Mouse (Mus musculus) kidney, adult 2 months (tissue): Measurements from ENCODE around the gene Mall.

Source experiments
- CTCF ChIP-seq: fragments of 200-500 bp; conservative IDR thresholded peaks from 2 replicates; pipeline ENCODE4 v1.5.1; 2011; ENCODE audit warnings: low read depth, mild to moderate bottlenecking, control low read depth, low read length, moderate library complexity, mixed read lengths; ENCODE audit not compliant: insufficient read depth, insufficient read length
- POLR2A ChIP-seq: fragments of 200-500 bp; IDR thresholded peaks from one replicate; pipeline ENCODE4 v1.6.1; 2011; ENCODE audit warnings: low read depth, low read length, control low read depth

DNA sequence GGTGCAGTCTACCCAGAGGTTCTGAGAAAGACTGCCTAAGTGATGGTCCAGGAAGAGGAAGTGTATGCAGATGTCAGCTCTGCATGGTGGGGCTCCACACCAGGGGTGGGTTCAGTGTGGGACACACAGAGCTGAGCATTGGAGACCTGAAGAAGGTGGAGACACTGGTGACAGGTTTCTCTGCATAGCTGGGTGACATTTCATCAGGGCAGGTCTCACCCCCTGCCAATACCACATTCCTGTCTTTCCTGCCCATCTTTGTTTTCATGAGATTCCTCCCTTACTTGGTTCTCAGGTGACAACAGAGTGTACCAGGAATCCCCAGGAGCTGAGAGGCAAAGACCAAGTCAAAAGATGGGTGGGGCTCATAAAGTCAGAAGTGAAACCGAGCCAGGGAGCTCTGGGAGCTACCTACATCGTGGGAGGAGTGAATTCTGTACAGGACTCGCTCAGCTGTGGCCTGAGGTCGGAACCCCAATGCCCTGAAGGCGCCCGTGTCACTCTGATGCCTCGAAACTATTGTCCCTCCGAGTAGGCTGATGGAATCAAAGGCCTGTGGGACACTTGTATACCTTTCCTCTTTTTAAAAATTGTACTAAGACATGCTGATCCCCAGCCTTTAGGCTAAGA lies 10.8 kb downstream of the Mall start:
- TF ChIP-seq CTCF (no peak), POLR2A (no peak)
